Mouse (Mus musculus): ENCODE results near the gene Micall1.

DNA sequence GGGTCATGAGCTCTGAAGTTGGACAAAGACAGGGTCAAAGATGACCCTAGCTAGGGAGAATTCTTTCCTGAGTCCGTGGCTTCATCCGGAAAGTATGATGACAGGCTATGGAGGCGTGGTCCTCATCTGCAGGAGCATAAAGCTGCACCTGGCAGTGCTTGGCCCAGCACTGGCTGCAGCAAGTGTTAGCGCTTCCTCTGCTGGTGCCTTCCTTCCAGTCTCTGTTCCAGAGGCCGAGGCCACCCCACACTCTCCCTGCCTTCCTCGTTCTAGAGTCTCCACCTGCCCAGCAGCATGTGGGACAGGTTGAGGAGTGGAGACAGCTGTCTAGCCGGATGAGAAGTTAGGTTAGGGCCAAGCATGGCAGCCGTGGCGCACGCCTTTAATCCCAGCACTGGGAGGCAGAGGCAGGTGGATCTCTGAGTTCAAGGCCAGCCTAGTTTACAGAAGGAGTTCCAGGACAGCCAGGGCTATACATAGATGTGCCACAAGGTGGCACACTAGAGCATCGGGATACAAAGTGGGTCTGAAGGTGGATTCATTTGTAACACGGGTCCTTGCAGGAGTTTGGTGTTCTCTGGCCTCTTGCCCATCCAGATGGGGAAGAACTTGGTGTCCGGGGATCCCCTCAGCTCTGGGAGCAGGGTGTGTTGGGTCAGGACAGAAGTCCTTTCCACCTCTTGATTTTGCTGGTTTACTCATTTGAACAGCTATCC is 17.7 kb downstream of the Micall1 start:
- TF ChIP-seq POLR2A (IDR thresholded peaks at IDR 0.05; ENCODE audit: low read depth, low read length) (no peak), CTCF (IDR thresholded peaks at IDR 0.05; ENCODE audit: extremely low read depth, insufficient read length, insufficient replicate concordance, low read depth, low read length) (peak; percentile 63; the same call in 1 of the 2 replicates)

All from small intestine, adult 2 months (tissue).